Mouse (Mus musculus): ENCODE results near the gene Stab2. TPM values are rescaled to one million over a fixed set of nuclear protein-coding genes. Genes with fewer than 3 reads are reported as not detected.

Gene Stab2
- polyA plus RNA-seq, 1 experiment from 2014 or later, result 0.17 TPM

DNA sequence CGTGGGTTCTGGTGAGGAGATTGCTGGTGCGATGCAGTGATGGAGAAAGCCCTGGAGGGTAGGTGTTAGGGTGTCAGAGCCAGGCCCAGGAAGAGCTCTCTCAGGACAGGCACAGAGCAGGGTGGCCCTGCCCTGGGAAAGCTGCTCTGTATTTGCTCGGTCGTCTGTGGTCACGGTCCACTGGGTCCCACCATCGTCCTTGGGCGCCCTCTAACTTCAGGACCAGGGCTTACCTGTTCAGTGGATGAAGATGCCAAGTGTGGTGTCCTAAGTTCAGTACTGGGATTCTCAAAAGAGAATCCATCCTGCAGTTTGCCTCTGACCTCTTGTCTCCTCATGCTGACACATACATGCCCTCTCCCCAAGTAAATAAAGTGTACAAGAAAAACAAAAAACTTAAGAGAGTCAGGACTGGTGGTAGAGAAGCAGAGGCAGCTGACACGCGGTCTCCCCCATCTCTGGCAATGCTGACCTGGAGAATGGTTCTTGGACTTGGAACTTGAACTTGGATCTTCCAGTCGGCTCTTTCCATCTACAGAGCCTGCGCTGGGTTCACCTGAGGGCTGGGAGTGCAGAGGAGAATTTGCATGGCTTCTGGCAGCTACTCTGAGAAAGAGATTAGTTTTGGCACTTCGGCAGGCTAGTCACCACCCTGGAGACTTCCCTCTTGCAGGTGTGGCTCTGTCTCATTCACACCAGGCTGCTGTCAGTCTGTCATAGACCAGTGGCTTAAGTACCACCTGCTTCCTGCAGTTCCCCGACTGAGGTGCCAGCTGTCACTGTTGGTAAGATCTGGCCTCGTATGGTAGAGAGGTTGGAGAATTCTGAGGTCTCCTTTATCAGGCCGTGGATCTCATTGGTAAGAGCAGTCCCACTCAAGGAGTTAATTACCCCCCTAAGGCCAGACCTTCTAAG lies 179.3 kb downstream of the Stab2 start:
- H3K9me3 ChIP-seq (ENCODE audit: control insufficient read depth, low read length), result no peaks in the 10 kb centered on the region
- WGBS, result 81% methylated on average over 15 of the region's 15 CpGs
- DNase-seq (ENCODE audit: low spot score) (no peak), ATAC-seq (ENCODE audit: low FRiP score, low TSS enrichment) (no peak)
- H3K27ac ChIP-seq (replicated peaks), result no peak overlapping the region
- H3K27me3 ChIP-seq (ENCODE audit: control insufficient read depth, insufficient read depth, low read length), result no peaks in the 10 kb centered on the region
- 0 out of 2 replicates have a peak, but pooled peaks cover 7% of the 10 kb centered on the region for H3K36me3 ChIP-seq (ENCODE audit: control insufficient read depth, insufficient read depth, low read length)
- H3K4me2 ChIP-seq (replicated peaks; ENCODE audit: low read depth), result no peak overlapping the region
- no peak overlapping the region for H3K4me3 ChIP-seq (ENCODE audit: low read depth, low read length)
- TF ChIP-seq EP300 (optimal IDR thresholded peaks at IDR 0.05) (no peak), CTCF (IDR thresholded peaks at IDR 0.05; ENCODE audit: low read depth) (no peak)
- H3K4me1 ChIP-seq (replicated peaks; ENCODE audit: control insufficient read depth, insufficient read depth), result no peaks in the 10 kb centered on the region
- H3K9ac ChIP-seq (ENCODE audit: low read length), result no peak overlapping the region

DNA sequence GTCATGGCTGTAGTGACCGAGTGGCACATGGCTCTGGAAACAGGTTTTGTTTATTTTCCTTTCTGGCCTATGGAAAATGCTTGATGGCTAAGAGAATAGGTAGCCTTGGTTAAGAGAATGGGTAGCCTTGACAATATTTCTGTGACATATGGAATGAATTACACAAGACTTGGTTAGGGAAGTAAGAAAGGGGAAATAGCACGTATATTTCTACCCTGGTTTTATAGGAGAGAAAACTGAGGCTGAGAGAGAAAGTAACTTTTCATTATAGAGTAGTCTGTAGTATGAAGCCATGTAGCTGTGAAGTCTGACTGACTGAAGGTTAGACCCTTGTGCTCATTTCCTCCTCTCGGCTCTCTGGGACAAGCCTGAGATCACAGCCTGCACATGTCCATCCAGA lies 180.9 kb downstream of the Stab2 start:
- ATAC-seq (ENCODE audit: low FRiP score, low TSS enrichment) (no peak), DNase-seq (ENCODE audit: low spot score) (no peak)
- H3K27ac ChIP-seq (replicated peaks), result no peak overlapping the region
- H3K9ac ChIP-seq (ENCODE audit: low read length), result no peak overlapping the region
- H3K36me3 ChIP-seq (ENCODE audit: control insufficient read depth, insufficient read depth, low read length), result 0 out of 2 replicates have a peak, but pooled peaks cover 7% of the 10 kb centered on the region
- no peaks in the 10 kb centered on the region for H3K27me3 ChIP-seq (ENCODE audit: control insufficient read depth, insufficient read depth, low read length)
- H3K4me3 ChIP-seq (ENCODE audit: low read depth, low read length), result no peak overlapping the region
- 74% methylated on average over 3 of the region's 3 CpGs for WGBS
- no peaks in the 10 kb centered on the region for H3K9me3 ChIP-seq (ENCODE audit: control insufficient read depth, low read length)
- H3K4me1 ChIP-seq (replicated peaks; ENCODE audit: control insufficient read depth, insufficient read depth), result no peaks in the 10 kb centered on the region
- no peak overlapping the region for H3K4me2 ChIP-seq (replicated peaks; ENCODE audit: low read depth)
- TF ChIP-seq EP300 (optimal IDR thresholded peaks at IDR 0.05) (no peak), CTCF (IDR thresholded peaks at IDR 0.05; ENCODE audit: low read depth) (no peak)

DNA sequence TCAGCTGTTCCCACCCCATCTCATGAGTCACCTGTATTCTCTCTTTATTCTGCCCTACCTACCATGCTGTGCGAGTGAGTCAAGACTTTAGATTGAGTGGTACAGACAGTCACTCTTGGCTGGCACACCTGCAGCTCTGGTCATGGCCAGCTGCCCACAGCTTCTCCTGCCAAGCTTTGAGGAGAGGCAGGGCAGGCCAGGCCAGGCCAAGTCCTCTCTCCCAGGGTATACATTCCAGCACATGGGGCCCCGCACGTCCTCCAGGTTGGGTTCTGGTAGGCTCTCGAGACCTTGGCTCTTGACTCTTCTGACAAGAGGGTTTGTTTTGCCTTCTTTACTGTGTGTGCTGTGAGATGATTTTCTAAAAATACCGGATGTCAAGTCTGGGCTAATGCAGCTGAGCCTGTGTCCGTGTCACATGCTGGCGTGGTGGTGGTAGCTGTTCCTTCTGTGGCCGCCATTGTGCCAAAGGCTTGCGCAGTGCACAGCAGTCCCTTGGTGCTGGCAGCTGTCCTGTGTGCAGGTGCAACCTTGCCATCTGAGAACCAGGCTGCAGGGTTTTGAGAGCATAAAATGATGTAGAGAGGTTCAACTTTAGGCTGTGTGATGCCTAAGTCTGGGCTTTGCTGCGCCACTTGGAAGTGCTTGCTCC lies 181.8 kb downstream of the Stab2 start:
- no peak overlapping the region for H3K4me2 ChIP-seq (replicated peaks; ENCODE audit: low read depth)
- H3K9me3 ChIP-seq (ENCODE audit: control insufficient read depth, low read length), result no peaks in the 10 kb centered on the region
- ATAC-seq (ENCODE audit: low FRiP score, low TSS enrichment) (peak; percentile 56), DNase-seq (ENCODE audit: low spot score) (peak; percentile 33)
- H3K4me3 ChIP-seq (ENCODE audit: low read depth, low read length), result no peak overlapping the region
- no peak overlapping the region for H3K27ac ChIP-seq (replicated peaks)
- WGBS, result 80% methylated on average over 10 of the region's 10 CpGs
- H3K27me3 ChIP-seq (ENCODE audit: control insufficient read depth, insufficient read depth, low read length), result no peaks in the 10 kb centered on the region
- no peak overlapping the region for H3K9ac ChIP-seq (ENCODE audit: low read length)
- TF ChIP-seq EP300 (optimal IDR thresholded peaks at IDR 0.05) (no peak), CTCF (IDR thresholded peaks at IDR 0.05; ENCODE audit: low read depth) (no peak)
- 0 out of 2 replicates have a peak, but pooled peaks cover 10% of the 10 kb centered on the region for H3K36me3 ChIP-seq (ENCODE audit: control insufficient read depth, insufficient read depth, low read length)
- H3K4me1 ChIP-seq (replicated peaks; ENCODE audit: control insufficient read depth, insufficient read depth), result no peaks in the 10 kb centered on the region

DNA sequence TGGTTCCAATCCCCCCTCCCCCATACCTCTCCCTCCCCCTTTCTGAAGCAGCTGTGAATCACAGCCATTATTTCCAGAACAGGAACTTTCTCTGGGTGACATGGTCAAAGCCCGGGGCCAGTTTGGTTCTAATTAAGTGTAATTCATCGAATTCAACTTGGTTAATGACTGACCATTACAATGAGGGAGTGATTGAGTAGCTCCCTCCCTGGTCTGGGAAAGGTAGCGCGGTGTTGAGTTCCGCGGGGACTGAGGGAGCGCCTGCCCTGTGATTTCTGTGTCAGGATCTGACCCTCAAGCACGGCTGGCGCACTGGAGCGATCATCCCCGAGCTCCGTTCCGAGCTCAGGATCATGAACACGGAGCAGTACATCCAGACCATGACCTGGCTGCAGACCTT lies 183.0 kb downstream of the Stab2 start:
- WGBS, result 86% methylated on average over 14 of the region's 14 CpGs
- Histone ChIP-seq H3K36me3 (ENCODE audit: control insufficient read depth, insufficient read depth, low read length) (peaks cover 15% of the 10 kb centered on the region; the same call in 1 of the 2 replicates), H3K4me1 (replicated peaks; ENCODE audit: control insufficient read depth, insufficient read depth) (no peaks in the 10 kb centered on the region), H3K4me2 (replicated peaks; ENCODE audit: low read depth) (no peak overlapping the region), H3K27ac (replicated peaks) (no peak overlapping the region), H3K27me3 (ENCODE audit: control insufficient read depth, insufficient read depth, low read length) (no peaks in the 10 kb centered on the region), H3K9me3 (ENCODE audit: control insufficient read depth, low read length) (no peaks in the 10 kb centered on the region), H3K4me3 (ENCODE audit: low read depth, low read length) (no peak overlapping the region), H3K9ac (ENCODE audit: low read length) (no peak overlapping the region)
- no peak for ATAC-seq (ENCODE audit: low FRiP score, low TSS enrichment)
- DNase-seq (ENCODE audit: low spot score), result no peak
- TF ChIP-seq CTCF (IDR thresholded peaks at IDR 0.05; ENCODE audit: low read depth), result no peak

DNA sequence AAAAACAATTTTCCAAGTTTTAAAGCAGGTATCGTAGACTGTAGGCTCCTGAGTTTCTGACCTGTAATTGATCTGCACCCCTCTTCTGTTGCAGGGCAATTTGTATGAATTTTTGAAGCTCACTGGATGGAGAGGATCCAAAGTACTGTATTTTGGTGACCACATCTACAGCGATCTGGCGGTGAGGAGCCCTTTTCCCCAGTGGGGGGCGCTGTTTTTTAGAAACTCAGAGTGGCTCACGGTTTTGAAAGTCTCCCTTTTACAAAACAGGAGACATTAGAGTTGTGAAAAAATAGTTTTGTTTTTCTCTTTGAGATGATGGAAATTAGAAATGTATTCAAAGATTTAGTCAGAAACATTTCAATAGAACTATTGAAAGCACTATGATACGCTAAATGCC lies 183.7 kb downstream of the Stab2 start:
- DNase-seq (ENCODE audit: low spot score) (no peak), ATAC-seq (ENCODE audit: low FRiP score, low TSS enrichment) (no peak)
- no peaks in the 10 kb centered on the region for H3K27me3 ChIP-seq (ENCODE audit: control insufficient read depth, insufficient read depth, low read length)
- 0 out of 2 replicates have a peak, but pooled peaks cover 2% of the 10 kb centered on the region for H3K4me1 ChIP-seq (replicated peaks; ENCODE audit: control insufficient read depth, insufficient read depth)
- no peak overlapping the region for H3K4me3 ChIP-seq (ENCODE audit: low read depth, low read length)
- WGBS, result 79% methylated on average over 6 of the region's 6 CpGs
- H3K9me3 ChIP-seq (ENCODE audit: control insufficient read depth, low read length), result no peaks in the 10 kb centered on the region
- peaks cover 15% of the 10 kb centered on the region; the same call in 1 of the 2 replicates for H3K36me3 ChIP-seq (ENCODE audit: control insufficient read depth, insufficient read depth, low read length)
- H3K27ac ChIP-seq (replicated peaks), result no peak overlapping the region
- TF ChIP-seq CTCF (IDR thresholded peaks at IDR 0.05; ENCODE audit: low read depth), result peak; percentile 40
- TF ChIP-seq EP300 (optimal IDR thresholded peaks at IDR 0.05), result no peak
- no peak overlapping the region for H3K9ac ChIP-seq (ENCODE audit: low read length)
- no peak overlapping the region for H3K4me2 ChIP-seq (replicated peaks; ENCODE audit: low read depth)
